Mouse (Mus musculus) testis, postnatal 10 days (tissue): ENCODE data around the gene Glmn.

Experiments
- DNase-seq: peaks from one replicate; pipeline ENCODE4 v3.0.0; 2021; ENCODE audit warnings: low spot score

Gene Glmn

GRCm38 (mm10) chr5:107516087-107516486 lies 81.6 kb downstream of the Glmn start:
- DNase-seq: no peak

- no peak for DNase-seq
Measured at GRCm38 (mm10) chr5:107515453-107515852, 82.2 kb downstream of the Glmn start.

DNA sequence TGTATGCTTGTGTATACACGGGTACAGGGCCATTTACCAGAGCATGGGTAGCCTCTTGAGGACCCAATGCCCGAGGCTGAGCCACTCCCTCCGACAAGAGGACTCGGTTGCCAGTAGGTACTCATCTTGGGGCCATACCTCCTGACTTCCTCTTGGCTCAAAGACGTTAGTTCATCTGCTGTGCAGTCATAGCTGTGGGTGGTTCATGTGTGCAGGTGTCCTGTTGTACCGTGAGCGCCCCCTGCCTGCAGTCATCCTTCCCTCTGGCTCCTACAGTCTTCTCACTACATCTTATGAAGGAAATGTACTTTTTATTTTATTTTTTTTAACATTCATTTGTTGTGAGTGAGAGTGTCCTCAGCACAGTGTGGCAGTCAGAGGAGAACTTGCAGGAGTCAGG lies 84.1 kb downstream of the Glmn start:
- DNase-seq: peak; percentile 78

- no peak for DNase-seq
Measured at GRCm38 (mm10) chr5:107511326-107511725, 86.4 kb downstream of the Glmn start.

DNA sequence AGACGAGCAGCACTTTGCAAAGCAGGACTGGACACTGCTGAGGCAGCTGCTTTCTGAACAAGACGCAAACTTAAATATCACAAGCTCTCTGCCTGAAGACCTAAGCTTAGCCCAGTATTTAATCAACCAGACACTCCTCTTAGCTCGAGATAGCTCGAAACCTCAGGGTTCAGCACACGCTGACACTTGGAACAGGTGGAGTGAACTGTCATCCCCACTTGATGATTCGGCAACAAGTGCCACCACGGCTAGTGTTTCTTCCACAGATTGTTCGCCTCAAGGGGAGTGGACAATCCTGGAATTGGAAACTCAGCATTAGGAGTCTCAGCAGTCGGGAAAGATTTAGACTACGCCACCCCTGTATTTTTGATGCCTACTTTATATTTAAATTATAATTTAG lies 87.2 kb downstream of the Glmn start:
- no peak for DNase-seq

- DNase-seq: no peak
Measured at GRCm38 (mm10) chr5:107507321-107507720, 90.4 kb downstream of the Glmn start, which contains the start of gene Gm42669. Gm42669 (plus strand) TSS chr5:107507621.

DNA sequence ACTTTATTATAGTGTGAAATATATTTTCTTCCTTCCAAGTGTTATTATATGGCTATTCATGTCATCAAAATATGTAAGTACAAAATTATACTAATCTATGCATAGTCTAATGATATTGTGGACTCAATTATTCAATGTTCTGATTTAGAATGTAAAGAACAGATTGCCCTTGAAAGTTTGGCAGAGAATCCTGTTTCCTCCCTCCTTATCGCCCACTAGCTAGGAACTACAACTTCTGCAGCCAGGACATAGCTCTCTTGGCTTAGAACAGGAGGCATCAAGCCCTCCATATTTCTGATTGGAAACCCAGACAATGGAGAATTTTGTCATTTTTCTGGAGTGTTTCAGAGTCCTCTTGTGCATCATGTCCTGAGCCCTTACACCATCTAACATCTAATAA lies 96.9 kb downstream of the Glmn start:
- no peak for DNase-seq

DNA sequence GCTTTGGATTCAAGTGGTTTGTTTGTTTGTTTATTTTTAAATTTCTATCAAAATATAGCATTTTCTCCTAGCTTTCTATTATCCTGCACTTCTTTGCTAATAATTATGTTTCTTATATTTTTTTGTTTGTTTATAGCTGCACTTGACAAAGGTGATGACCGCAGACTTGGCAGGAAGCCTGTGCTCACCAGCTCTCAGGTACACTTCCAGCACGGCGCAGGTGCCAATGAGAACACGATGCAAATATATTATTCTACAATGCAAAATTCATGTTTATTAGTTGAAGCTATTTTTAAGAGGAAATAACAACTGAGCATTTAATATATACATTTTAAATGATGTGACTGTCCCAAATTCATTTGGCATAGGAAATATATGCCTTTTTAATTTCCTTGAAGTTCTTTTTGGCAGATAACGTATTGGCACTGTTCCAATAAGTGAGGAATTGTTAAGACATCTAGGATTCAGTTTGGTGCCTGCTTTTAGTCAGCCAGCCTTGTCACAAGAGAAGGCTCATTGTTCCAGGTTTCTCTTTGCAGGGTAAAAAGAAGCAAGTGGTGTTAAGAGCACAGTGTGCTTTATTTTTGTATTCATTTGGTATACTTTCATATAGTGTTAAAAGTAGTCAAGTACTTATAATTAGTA lies 97.7 kb downstream of the Glmn start:
- no peak for DNase-seq
